Mouse (Mus musculus) liver, embryonic 14.5 days (tissue): Measurements from ENCODE around the gene Arrb1. TPM values are rescaled to one million over a fixed set of nuclear protein-coding genes. Genes with fewer than 3 reads are reported as not detected.

ENCODE experiments used
- ATAC-seq: fragments of 200-750 bp; cut with Nextera tagmentation; 2 replicates; pipeline ENCODE4 v1.8.0; 2017; ENCODE audit warnings: moderate number of reproducible peaks, mild to moderate bottlenecking, moderate library complexity; ENCODE audit not compliant: insufficient read depth
- DNase-seq, 3 experiments: peaks; one replicate each; pipeline ENCODE4 v3.0.0-alpha.2; 2012 to 2013; ENCODE audit warnings: low read depth in 3 of 3, low spot score in 3 of 3
- H3K27ac ChIP-seq: fragments of 300-500 bp; sonication (generic); 2 replicates; pipeline ENCODE4 v1.5.1; 2014; ENCODE audit warnings: moderate library complexity, mild to moderate bottlenecking, control low read depth, inconsistent platforms
- H3K27me3 ChIP-seq: fragments of 300-500 bp; sonication (generic); 2 replicates; pipeline ENCODE4 v1.6.1; 2014; ENCODE audit warnings: mild to moderate bottlenecking, low read length, moderate library complexity; ENCODE audit not compliant: control insufficient read depth, insufficient read depth
- H3K36me3 ChIP-seq: fragments of 300-500 bp; sonication (generic); replicated peaks from 2 replicates; pipeline ENCODE4 v1.6.1; 2014; ENCODE audit warnings: low read depth; ENCODE audit not compliant: control insufficient read depth, insufficient read depth
- H3K4me1 ChIP-seq, 2 experiments: fragments of 200-500 bp in 1 of 2; fragments of 300-500 bp in 1 of 2; sonication (generic) in 1 of 2; replicated peaks; 2 replicates each; pipeline ENCODE4 v1.6.1; 2012 to 2014; ENCODE audit warnings: antibody characterized with exemption in 1 of 2, inconsistent platforms in 1 of 2, low read length in 1 of 2; ENCODE audit not compliant: control insufficient read depth in 2 of 2, insufficient read depth in 2 of 2
- H3K4me2 ChIP-seq: fragments of 300-500 bp; sonication (generic); 2 replicates; pipeline ENCODE4 v1.6.1; 2014; ENCODE audit warnings: low read depth, mild to moderate bottlenecking, control low read depth, moderate library complexity
- H3K4me3 ChIP-seq, 2 experiments: fragments of 200-500 bp in 1 of 2; fragments of 300-500 bp in 1 of 2; sonication (generic) in 1 of 2; 2 replicates each; pipeline ENCODE4 v1.5.1; 2012 to 2014; ENCODE audit warnings: low read depth in 2 of 2, low read length in 2 of 2, mild to moderate bottlenecking in 2 of 2, control low read depth in 1 of 2, inconsistent platforms in 1 of 2, moderate library complexity in 1 of 2; ENCODE audit not compliant: insufficient read depth in 1 of 2
- H3K9ac ChIP-seq: fragments of 300-500 bp; sonication (generic); replicated peaks from 2 replicates; pipeline ENCODE4 v1.6.1; 2014; ENCODE audit warnings: mild to moderate bottlenecking, control low read depth, moderate library complexity
- H3K9me3 ChIP-seq: fragments of 300-500 bp; sonication (generic); 2 replicates; pipeline ENCODE4 v1.6.1; 2016; ENCODE audit warnings: low read length, mixed read lengths; ENCODE audit not compliant: control insufficient read depth
- CTCF ChIP-seq: IDR thresholded peaks from 2 replicates; pipeline ENCODE4 v1.5.1; 2016; ENCODE audit warnings: antibody characterized with exemption, low read depth, control low read depth
- EP300 ChIP-seq: IDR thresholded peaks from 2 replicates; pipeline ENCODE4 v1.6.1; 2016; ENCODE audit warnings: antibody characterized with exemption, low read depth
- WGBS: fragments of 180-500 bp; shearing (Covaris S2); extraction: QIAGEN DNeasy Blood & Tissue Kit; methylation state at CpG from one replicate; pipeline ENCODE4 v1.1.7; 2014; ENCODE audit not compliant: insufficient replicate concordance; 5-methylcytosine and 5-hydroxymethylcytosine counted together
- polyA plus RNA-seq, 2 experiments: library from polyadenylated mRNA; depleted of rRNA in 1 of 2; stranded (reverse) in 1 of 2; unstranded in 1 of 2; fragments of >200 nt; fragmentation: Nextera tagmentation in 1 of 2; extraction: Ambion mirVana in 1 of 2; gene quantifications; 2 replicates each; pipeline versions ENCODE4 v1.2.1 to v1.2.3; 2012 to 2014

Gene Arrb1
- polyA plus RNA-seq, 2 experiments: 30.1 to 235 TPM

- H3K9me3 ChIP-seq: no peaks in the 10 kb centered on the region
- 53% methylated on average over 11 of the region's 11 CpGs for WGBS
- no peaks in the 10 kb centered on the region for H3K4me1 ChIP-seq
- H3K9ac ChIP-seq: no peak overlapping the region
- H3K27ac ChIP-seq: no peak overlapping the region
- no peaks in the 10 kb centered on the region for H3K27me3 ChIP-seq
- no peak overlapping the region for H3K4me3 ChIP-seq
- ATAC-seq (no peak), DNase-seq (no peak)
- H3K36me3 ChIP-seq: no peaks in the 10 kb centered on the region
- no peak for TF ChIP-seq EP300
- TF ChIP-seq CTCF: no peak
- H3K4me2 ChIP-seq: no peak overlapping the region
Observed at GRCm38 (mm10) chr7:99559091-99559490, 23.8 kb downstream of the Arrb1 start.

GRCm38 (mm10) chr7:99562478-99562877 lies 27.2 kb downstream of the Arrb1 start:
- H3K4me2 ChIP-seq: no peak overlapping the region
- H3K27me3 ChIP-seq: no peaks in the 10 kb centered on the region
- no peak for ATAC-seq
- peaks cover 0 to 8% of the 10 kb centered on the region in 2 experiments; a peak in 3 of 4 replicates for H3K4me1 ChIP-seq
- H3K36me3 ChIP-seq: no peaks in the 10 kb centered on the region
- no peak for DNase-seq
- no peak overlapping the region for H3K9ac ChIP-seq
- no peak overlapping the region for H3K4me3 ChIP-seq
- H3K27ac ChIP-seq: no peak overlapping the region
- 59% methylated on average over 5 of the region's 5 CpGs for WGBS
- TF ChIP-seq CTCF (no peak), EP300 (no peak)
- no peaks in the 10 kb centered on the region for H3K9me3 ChIP-seq

- DNase-seq: no peak
- TF ChIP-seq EP300 (no peak), CTCF (0 out of 2 replicates have a peak, but pooled peaks have one; percentile 21)
- Histone ChIP-seq H3K9ac (no peak overlapping the region), H3K4me1 (peaks cover 0 to 8% of the 10 kb centered on the region in 2 experiments; a peak in 3 of 4 replicates), H3K4me2 (no peak overlapping the region), H3K9me3 (no peaks in the 10 kb centered on the region), H3K27me3 (no peaks in the 10 kb centered on the region), H3K27ac (no peak overlapping the region), H3K4me3 (no peak overlapping the region), H3K36me3 (no peaks in the 10 kb centered on the region)
- 74% methylated on average over 7 of the region's 7 CpGs for WGBS
- ATAC-seq: no peak
Observed at GRCm38 (mm10) chr7:99563224-99563623, 28.0 kb downstream of the Arrb1 start.

DNA sequence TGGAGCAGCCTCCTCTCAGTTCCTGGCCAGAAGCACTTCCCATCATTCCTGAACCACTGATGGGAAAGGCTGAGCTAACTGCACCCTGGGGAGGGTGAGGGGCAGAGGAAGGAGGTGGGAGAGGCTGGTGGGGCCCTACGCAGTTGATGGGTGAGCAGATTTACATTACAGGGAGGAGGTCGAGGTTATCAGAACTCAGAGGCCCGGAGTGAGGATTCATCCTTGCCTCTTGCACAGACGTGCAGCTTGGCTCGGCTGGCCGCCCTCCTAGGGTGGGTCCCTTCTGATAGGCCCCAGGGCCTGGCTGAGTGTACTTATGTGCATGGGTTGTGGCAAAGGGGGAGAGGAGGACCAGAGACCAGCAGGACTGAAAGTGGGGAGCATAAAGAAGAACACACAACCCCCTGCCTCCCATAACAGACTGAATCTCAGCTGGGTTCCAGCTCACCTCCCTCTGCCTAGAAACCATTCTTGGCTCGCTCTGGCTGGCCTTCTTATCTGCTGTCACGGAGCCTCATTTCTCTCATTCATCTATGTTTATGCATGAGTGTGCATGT lies 30.1 kb downstream of the Arrb1 start:
- H3K9me3 ChIP-seq: no peaks in the 10 kb centered on the region
- ATAC-seq (peak; percentile 42), DNase-seq (no peak)
- H3K4me3 ChIP-seq: no peak overlapping the region
- no peak overlapping the region for H3K27ac ChIP-seq
- 26% methylated on average over 8 of the region's 8 CpGs for WGBS
- H3K4me2 ChIP-seq: no peak overlapping the region
- H3K9ac ChIP-seq: no peak overlapping the region
- H3K27me3 ChIP-seq: no peaks in the 10 kb centered on the region
- peaks cover 0 to 8% of the 10 kb centered on the region in 2 experiments; a peak in 3 of 4 replicates for H3K4me1 ChIP-seq
- no peaks in the 10 kb centered on the region for H3K36me3 ChIP-seq
- TF ChIP-seq EP300 (no peak), CTCF (no peak)

DNA sequence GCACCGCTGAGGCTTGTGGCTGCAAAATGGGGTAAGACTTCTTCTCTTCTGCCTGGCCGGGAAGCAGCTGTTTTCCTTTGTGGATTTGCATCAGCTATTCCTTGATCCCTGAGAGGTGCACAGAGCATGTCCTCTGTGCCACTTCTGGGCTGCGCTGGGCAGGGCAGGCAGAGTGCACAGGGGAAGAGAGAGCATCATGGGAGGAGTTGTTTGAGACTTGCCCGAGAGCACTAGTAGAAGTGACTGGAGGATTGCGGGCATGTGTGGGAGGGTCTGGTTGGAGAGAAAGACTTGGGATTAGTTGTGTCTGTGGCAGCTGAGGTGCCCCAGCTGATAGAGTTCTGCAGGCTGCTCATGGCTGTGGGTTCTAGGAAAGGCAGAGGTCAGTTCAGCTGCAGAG lies 35.4 kb downstream of the Arrb1 start:
- Histone ChIP-seq H3K9ac (no peak overlapping the region), H3K4me1 (peaks cover 0 to under 1% of the 10 kb centered on the region in 2 experiments; a peak in 1 of 4 replicates), H3K4me2 (no peak overlapping the region), H3K27ac (no peak overlapping the region), H3K9me3 (no peaks in the 10 kb centered on the region), H3K36me3 (no peaks in the 10 kb centered on the region), H3K4me3 (no peak overlapping the region; a peak in 1 of 4 replicates), H3K27me3 (no peaks in the 10 kb centered on the region)
- ATAC-seq: no peak
- DNase-seq: no peak
- no peak for TF ChIP-seq EP300
- TF ChIP-seq CTCF: no peak
- WGBS: 47% methylated on average over 5 of the region's 5 CpGs
